Mouse (Mus musculus) thymus, adult 2 months (tissue): ENCODE measurements around the gene Sptb. TPM values are rescaled to one million over a fixed set of nuclear protein-coding genes. Genes with fewer than 3 reads are reported as not detected.

Experiments used
- DNase-seq: peaks from one replicate; pipeline ENCODE4 v3.0.0; 2021
- H3K27ac ChIP-seq: fragments of 200-500 bp; 2 replicates; pipeline ENCODE4 v1.5.1; 2012; ENCODE audit warnings: low read length, control low read depth; ENCODE audit not compliant: control insufficient read depth, insufficient read depth
- H3K27me3 ChIP-seq: fragments of 200-500 bp; 2 replicates; pipeline ENCODE4 v1.6.1; 2012; ENCODE audit warnings: mild to moderate bottlenecking, low read length, moderate library complexity, mixed read lengths; ENCODE audit not compliant: control insufficient read depth, insufficient read depth
- H3K36me3 ChIP-seq: fragments of 200-500 bp; 2 replicates; pipeline ENCODE4 v1.6.1; 2012; ENCODE audit warnings: mild to moderate bottlenecking, low read length, moderate library complexity; ENCODE audit not compliant: control insufficient read depth, insufficient read depth
- H3K4me1 ChIP-seq: fragments of 200-500 bp; replicated peaks from 2 replicates; pipeline ENCODE4 v1.6.1; 2012; ENCODE audit warnings: low read length; ENCODE audit not compliant: control insufficient read depth, insufficient read depth
- H3K4me3 ChIP-seq: fragments of 200-500 bp; 2 replicates; pipeline ENCODE4 v1.5.1; 2012; ENCODE audit warnings: mild to moderate bottlenecking, low read length, control low read depth, moderate library complexity; ENCODE audit not compliant: control insufficient read depth, insufficient read depth
- CTCF ChIP-seq: fragments of 200-500 bp; IDR thresholded peaks from 2 replicates; pipeline ENCODE4 v1.5.1; 2012; ENCODE audit warnings: mild to moderate bottlenecking, control low read depth, low read length, moderate library complexity, borderline replicate concordance; ENCODE audit not compliant: control insufficient read depth, poor library complexity, insufficient read depth; ENCODE audit errors: extremely low read depth
- POLR2A ChIP-seq: fragments of 200-500 bp; IDR thresholded peaks from 2 replicates; pipeline ENCODE4 v1.6.1; 2012; ENCODE audit warnings: mild to moderate bottlenecking, low read length, control low read depth, moderate library complexity; ENCODE audit not compliant: control insufficient read depth, poor library complexity, insufficient read depth; ENCODE audit errors: extremely low read depth
- WGBS: fragments of 180-500 bp; shearing (Covaris S2); methylation state at CpG from one replicate; pipeline ENCODE4 v1.1.7; 2018; 5-methylcytosine and 5-hydroxymethylcytosine counted together
- polyA plus RNA-seq: library from polyadenylated mRNA; depleted of rRNA; stranded (reverse); fragments of >200 nt; gene quantifications from 2 replicates; pipeline ENCODE4 v1.2.3, GENCODE M21; 2012

The Sptb gene
- polyA plus RNA-seq, 1 experiment: 3.0 TPM

DNA sequence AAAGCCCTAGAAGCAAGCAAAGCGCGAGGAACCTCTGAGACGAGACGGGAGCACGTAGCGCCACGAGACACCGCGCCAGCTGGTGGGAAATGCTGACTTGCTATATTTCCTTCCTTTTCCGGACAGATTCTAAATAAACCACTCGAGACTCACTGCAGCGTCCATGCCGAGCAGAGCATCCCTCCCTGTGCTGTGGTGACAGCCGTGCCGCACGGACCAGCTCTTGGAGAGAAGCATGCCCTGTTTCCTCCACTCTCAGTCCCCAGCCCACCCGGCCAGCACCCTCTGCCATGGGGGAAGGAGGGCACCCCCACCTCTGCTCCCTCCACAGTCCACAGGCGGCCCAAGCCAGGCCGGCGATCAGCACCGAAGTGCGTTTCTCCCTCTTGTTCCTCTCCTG is 33.9 kb downstream of the Sptb start:
- Histone ChIP-seq H3K4me3 (no peak overlapping the region), H3K27me3 (no peaks in the 10 kb centered on the region), H3K36me3 (no peaks in the 10 kb centered on the region), H3K27ac (no peak overlapping the region), H3K4me1 (0 out of 2 replicates have a peak, but pooled peaks cover 2% of the 10 kb centered on the region)
- TF ChIP-seq CTCF: no peak
- no peak for TF ChIP-seq POLR2A
- DNase-seq: no peak
- 51% methylated on average over 22 of the region's 22 CpGs for WGBS

- H3K4me3 ChIP-seq: no peak overlapping the region
- H3K27me3 ChIP-seq: no peaks in the 10 kb centered on the region
- no peak overlapping the region for H3K27ac ChIP-seq
- no peak for TF ChIP-seq POLR2A
- TF ChIP-seq CTCF: no peak
- WGBS: 87% methylated on average over 5 of the region's 5 CpGs
- no peak for DNase-seq
- H3K36me3 ChIP-seq: no peaks in the 10 kb centered on the region
- H3K4me1 ChIP-seq: 0 out of 2 replicates have a peak, but pooled peaks cover 2% of the 10 kb centered on the region
These were observed 35.0 kb downstream of the Sptb start for GRCm38 (mm10) chr12:76675364-76675763.

DNA sequence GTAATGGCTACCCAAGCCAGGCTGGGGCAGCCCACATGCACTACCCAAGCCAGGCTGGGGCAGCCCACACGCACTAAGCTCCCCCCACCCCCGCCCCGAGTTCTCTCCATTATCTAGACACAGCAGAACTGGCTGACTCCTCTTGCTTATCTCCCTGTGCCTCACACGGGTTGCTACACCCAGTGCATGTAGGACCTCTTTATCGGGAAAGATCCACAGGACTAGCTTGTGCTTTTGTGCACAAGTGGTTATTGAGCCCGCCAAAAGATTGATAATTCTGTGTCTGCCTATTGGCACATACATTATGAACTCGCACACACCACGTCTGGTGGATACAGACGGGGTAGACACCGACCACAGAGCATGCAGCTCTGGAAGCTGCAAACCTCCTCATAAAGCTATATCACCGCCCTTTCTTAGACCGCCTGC is 36.5 kb downstream of the Sptb start:
- DNase-seq: no peak
- no peak for TF ChIP-seq CTCF
- no peak for TF ChIP-seq POLR2A
- H3K36me3 ChIP-seq: no peaks in the 10 kb centered on the region
- H3K27ac ChIP-seq: no peak overlapping the region
- H3K4me3 ChIP-seq: no peak overlapping the region
- WGBS: 84% methylated on average over 12 of the region's 12 CpGs
- no peaks in the 10 kb centered on the region for H3K27me3 ChIP-seq
- H3K4me1 ChIP-seq: 0 out of 2 replicates have a peak, but pooled peaks cover 2% of the 10 kb centered on the region

GRCm38 (mm10) chr12:76672008-76672407 is 38.3 kb downstream of the Sptb start:
- Histone ChIP-seq H3K36me3 (no peaks in the 10 kb centered on the region), H3K4me1 (0 out of 2 replicates have a peak, but pooled peaks cover 2% of the 10 kb centered on the region), H3K27me3 (no peaks in the 10 kb centered on the region), H3K4me3 (no peak overlapping the region), H3K27ac (no peak overlapping the region)
- no peak for DNase-seq
- 68% methylated on average over 8 of the region's 8 CpGs for WGBS
- TF ChIP-seq POLR2A: no peak
- TF ChIP-seq CTCF: no peak

DNA sequence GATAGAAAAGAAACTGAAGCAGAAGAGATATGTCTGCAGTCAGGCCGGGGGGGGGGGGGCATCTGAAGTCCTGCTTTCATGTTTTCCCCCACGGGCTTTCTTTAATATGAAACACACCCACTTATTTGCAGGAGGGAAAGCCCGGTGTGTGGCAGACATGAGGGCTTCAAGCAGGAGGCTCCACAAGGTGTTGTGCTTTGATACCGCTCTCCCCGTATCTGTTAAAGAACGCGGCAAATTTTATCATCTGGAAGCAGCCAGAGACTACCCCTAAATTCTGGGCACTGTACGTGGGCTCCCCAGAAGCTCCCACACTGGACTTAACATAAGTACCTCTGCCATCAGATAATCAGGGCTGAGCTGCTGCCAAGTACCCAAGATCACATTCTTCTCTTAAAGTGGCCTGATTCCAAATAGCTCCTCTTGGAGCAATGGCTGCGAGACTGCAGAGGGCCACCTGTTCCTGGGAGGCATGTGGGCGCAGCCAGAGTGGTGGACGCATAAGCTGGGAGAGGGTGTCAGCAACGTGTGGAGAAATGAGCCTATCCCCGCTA is 39.7 kb downstream of the Sptb start:
- TF ChIP-seq POLR2A (no peak), CTCF (no peak)
- 92% methylated on average over 13 of the region's 13 CpGs for WGBS
- no peaks in the 10 kb centered on the region for H3K36me3 ChIP-seq
- H3K27ac ChIP-seq: no peak overlapping the region
- H3K4me3 ChIP-seq: no peak overlapping the region
- DNase-seq: no peak
- no peaks in the 10 kb centered on the region for H3K27me3 ChIP-seq
- H3K4me1 ChIP-seq: 0 out of 2 replicates have a peak, but pooled peaks cover 2% of the 10 kb centered on the region

DNA sequence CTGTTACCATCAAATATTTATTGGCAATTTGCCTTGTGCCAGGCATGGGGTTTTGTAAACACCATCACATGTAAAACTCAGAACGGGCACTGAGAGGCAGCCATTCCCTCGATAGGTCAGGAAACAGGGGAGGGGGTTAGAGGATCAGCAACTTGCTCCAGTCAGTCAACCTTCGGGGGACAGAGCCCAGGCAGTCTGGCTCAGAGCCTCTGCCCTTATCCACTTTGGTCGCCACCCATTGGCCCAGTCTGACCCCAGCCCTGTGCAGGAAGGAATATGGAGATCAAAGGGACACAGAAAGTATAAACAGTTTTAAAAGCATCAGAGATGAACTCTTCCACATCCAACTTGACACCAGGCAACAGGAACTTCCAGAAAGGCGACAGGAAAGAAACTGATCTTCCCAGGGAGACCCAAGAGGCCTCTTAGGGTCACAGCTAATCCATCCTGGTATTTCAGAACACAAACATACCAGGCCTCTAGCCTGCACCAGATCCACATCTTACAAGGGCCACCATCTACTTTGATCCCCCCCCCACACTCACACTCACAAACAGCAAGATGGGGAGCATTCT is 40.3 kb downstream of the Sptb start:
- Histone ChIP-seq H3K36me3 (no peaks in the 10 kb centered on the region), H3K4me3 (no peak overlapping the region), H3K4me1 (0 out of 2 replicates have a peak, but pooled peaks cover 2% of the 10 kb centered on the region), H3K27ac (no peak overlapping the region), H3K27me3 (no peaks in the 10 kb centered on the region)
- DNase-seq: no peak
- TF ChIP-seq CTCF (no peak), POLR2A (no peak)
- WGBS: 82% methylated on average over 5 of the region's 5 CpGs
